Mouse (Mus musculus) natural killer cell, adult 2 months (primary cell): ENCODE measurements around the gene Map2k2.
"Not testable (repeated sequence)": the region's sequence is repeated elsewhere in the genome, so short reads cannot be mapped to it uniquely, and the experiment has no call there.

Source experiments
- DNase-seq, 2 experiments: peaks; one replicate each; pipeline ENCODE4 v3.0.0; 2022; ENCODE audit warnings: low spot score in 2 of 2

Gene Map2k2

GRCm38 (mm10) chr10:81105565-81106112 is at the start of gene Map2k2:
TSS of gene Map2k2 (plus strand) at chr10:81105915.
- DNase-seq, result peak; percentile 97 to 98

DNA sequence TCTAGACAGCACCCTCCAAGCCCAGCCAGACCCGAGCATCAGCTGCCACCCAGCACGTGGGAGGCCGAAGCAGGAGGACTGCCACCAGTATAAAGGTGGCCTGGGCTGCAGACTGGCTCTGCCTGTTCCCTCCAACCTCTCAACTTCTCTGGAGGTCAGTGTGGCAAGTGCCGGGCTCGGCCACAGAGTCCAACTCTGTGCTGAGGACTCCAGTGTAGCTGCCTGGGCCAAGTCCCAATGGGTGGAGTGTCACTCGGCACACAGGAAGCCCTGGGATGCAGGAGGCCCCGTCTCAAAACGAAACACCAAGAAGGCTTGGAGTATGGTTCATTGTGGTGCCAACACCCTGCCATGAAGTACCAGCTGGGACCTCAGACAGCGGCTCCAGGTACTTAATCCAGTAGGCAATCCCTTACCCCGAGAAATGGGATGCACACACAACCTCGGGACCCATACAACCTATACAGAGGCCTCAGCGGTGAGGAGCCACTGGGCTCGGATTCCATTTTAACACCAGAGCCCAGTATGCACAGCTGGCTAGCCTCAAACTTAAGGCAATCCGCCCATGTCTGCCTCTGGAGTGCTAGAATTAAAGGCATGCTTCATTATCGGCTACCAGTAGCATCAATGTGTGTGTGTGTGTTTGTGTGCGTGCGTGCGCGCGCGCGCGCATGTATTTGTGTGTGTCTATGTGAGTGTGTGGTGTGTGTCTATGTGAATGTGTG is 48.1 kb upstream of the Map2k2 start:
- no peak for DNase-seq

DNA sequence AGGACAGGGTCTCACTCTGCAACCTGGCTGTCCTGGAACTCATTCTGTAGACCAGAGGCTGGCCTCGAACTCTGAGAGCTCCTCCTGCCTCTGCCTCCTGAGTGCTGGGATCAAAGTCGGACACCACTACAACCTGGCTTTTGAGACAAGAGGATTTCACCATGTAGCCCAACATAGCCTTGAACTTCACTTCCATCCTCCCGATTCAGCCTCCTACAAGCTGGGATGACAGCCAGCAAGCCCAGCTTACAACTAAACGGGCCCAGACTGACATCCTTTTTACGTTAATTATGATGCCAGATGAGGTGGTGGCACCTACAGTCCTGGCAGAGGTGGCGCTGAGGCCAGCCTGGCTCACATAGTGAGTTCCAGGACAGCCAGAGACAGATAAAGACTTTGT is 46.8 kb upstream of the Map2k2 start:
- DNase-seq, result no peak

GRCm38 (mm10) chr10:81059603-81060543 is 45.8 kb upstream of the Map2k2 start, which contains the start of gene Sgta:
TSS of gene Sgta (minus strand) at chr10:81060181.
- DNase-seq, result peak; percentile 97 to 99

GRCm38 (mm10) chr10:81062710-81063109 is 43.0 kb upstream of the Map2k2 start:
- DNase-seq, result no peak

DNA sequence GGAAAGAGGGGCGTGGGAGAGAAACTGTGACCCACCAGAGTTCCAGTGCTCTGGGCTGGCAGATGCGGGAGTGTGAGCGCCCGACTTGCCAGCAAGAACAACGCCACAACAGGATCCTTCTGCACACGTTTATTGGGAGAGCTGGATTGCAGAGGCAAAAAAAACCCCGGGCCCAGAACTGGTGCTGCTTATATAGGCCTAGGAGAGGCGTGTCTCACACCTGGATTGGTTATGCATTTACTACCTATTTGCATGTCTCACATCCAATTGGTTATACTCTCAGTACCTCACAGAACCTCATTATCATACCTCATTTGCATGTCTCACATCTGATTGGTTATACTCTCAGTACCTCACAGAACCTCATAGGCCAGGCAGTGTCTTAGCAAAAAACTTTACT is 41.2 kb upstream of the Map2k2 start:
- DNase-seq, result not testable (repeated sequence)

GRCm38 (mm10) chr10:81068706-81069105 is 37.0 kb upstream of the Map2k2 start:
- no peak for DNase-seq

- peak; percentile 96 to 97 for DNase-seq
Observed at GRCm38 (mm10) chr10:81069836-81070235, 35.9 kb upstream of the Map2k2 start, which contains the start of gene Thop1. TSS of gene Thop1 (plus strand) at chr10:81070035.

GRCm38 (mm10) chr10:81072290-81072689 is 33.4 kb upstream of the Map2k2 start:
- no peak for DNase-seq

DNA sequence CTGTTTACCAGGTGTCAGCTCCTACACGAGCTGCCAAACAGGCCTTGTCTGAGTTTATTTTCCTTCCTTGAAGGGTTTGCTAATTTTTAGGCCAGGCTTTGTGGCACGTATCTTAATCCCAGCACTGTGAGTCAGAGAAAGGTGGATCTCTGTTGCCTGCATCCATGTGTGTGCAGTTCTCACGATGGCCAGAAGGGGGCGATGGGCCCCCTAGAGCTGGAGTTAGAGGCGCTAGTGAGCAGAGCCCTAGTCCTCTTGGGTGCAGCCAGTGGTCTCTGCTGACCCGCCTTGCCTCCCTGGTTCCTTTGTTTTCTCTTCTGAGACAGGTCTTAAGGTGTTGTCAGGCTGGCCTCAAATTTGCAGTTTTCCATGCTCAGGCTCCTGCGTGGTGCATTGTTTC is 32.3 kb upstream of the Map2k2 start:
- no peak for DNase-seq

DNA sequence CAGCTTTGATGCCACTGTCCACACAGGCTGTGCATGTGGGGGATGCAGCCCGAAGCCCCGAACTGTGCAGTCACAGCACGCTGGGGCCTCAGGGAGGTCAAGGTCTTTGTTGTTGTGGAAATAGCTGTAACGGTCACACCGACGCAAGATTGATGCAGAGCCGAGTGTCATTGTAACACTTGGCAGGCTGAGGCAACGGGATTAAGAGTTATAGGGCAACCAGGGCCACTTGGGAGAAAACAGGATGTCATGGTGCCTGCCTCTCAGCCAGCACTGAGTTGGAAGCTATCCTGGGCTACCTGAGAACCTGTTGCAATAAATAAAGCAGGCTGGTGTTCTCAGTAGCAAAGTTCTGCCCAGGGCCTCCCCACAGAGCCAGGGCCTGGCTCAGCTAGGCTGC is 30.0 kb upstream of the Map2k2 start:
- DNase-seq, result no peak

DNA sequence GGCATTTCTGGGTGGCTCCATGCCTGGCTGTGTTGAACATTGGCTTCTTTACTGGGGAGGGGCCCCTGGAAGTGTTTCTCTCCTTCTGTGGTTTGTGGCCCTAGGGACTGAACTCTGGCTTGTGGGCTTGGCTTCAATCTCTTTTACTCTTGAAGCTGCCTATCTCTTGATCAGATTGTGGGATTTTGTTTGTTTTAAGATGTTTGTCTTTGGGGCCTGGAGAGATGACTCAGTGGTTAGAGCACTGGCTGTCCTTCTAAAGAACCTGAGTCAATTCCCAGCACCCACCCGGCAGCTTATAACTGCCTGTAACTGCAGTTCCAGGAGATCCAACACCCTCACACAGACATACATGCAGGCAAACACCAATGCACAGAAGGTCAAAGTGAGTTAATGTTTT is 29.4 kb upstream of the Map2k2 start:
- no peak for DNase-seq

DNA sequence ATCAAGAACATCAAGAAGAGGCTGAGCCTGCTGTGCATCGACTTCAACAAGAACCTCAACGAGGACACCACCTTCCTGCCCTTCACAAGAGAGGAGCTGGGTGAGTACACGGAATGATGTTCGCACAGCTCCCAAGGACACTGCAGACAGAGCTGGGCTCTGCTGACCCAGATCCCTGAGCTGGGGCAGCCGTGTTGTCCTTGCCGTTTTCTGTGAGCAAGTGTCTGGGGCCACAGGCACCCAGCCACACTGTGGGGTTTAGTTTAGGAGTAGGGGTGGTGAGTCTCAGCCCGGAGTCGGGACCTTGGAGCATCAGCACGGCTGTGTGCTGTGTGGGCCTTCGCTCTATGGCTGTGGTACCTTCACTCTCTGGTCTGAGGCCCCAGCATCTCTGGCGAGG is 27.8 kb upstream of the Map2k2 start:
- DNase-seq, result no peak

- no peak for DNase-seq
Observed at GRCm38 (mm10) chr10:81080008-81080655, 25.6 kb upstream of the Map2k2 start.

GRCm38 (mm10) chr10:81082168-81082960 is 23.4 kb upstream of the Map2k2 start:
- DNase-seq, result peak; percentile 53 to 77

DNA sequence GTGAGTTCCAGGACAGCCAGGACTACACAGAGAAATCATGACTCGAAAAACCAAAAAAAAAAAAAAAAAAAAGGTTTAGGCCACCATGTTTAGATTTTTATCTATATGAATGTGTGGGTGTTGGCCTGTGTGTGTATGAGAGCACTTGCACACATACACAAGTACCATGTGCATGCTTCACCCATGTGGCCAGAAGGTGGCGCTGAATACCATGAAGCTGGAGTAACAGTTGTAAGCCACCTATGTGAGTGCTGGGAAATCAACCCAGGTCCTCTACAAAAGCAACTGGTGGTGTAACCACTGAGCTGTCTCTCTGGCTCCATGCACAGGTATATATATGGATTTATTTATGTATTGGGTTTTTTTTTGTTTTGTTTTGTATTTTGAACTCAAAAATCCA is 18.7 kb upstream of the Map2k2 start:
- peak in 1 of 2 experiments; percentile 36 for DNase-seq

DNA sequence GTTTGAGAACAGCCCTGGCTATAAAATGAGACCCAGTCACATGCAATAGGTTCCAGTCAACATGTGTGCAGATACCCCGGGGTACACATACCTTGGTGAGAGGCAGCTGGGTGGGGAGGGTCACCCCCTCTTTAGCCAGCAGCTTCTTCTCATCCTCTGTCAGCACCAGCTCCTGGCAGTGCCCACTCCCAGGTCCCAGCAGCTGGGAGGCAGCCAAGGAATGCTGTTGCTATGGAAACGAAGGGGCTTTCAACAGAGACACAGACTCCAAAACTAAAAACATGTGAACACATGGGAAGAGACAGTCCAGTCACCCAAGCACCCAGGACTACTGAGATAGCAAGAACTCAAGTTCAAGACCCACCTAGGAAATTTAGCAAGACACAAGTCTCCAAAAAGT is 16.5 kb upstream of the Map2k2 start:
- DNase-seq, result no peak

GRCm38 (mm10) chr10:81090621-81091020 is 15.1 kb upstream of the Map2k2 start:
- no peak for DNase-seq

DNA sequence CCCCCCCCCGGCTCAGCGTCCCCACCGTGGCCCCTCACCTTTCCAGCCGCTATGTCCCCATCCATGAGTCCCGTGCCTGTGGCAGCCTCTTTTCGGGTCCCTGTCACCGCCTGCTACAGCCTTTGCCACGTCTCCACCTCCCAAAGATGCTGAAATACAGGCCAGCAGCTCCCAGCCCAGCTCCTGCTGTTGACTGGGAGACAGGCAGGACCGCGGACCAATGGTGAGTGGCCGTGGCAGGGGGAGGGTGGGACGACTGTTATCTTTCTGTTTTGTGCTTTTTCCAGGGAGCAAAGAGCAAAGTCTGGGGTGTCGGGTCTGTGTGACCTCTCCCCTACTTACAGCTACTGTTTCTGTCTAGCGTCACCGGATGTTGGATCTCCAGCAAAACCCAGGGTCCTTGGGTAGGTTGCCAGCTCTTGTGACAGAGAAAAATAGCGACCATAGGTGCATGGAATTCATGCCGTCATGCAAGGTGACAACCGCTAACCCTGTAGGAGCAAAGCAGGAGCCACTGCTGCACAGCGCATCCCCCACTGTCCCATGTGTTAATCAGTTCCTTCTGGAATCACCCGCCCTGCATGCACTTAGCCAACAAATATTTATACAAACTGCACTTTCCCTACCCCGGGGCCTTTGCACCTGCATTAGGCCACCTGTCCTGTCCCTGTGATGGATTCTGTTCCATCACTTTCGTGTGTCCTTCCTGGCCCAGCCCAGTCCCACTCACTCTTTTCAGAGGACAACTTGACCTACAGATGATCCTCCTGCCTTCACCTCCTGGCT is 13.1 kb upstream of the Map2k2 start:
- no peak for DNase-seq
